Mouse (Mus musculus) cerebellum, adult 8-10 months (tissue): ENCODE measurements at regions not wholly inside any gene's neighbourhood (a gene's known extent, or its start where the extent isn't known, plus 50 kb on each side); places are given as distances from the start of the nearest gene placed in this dataset.

Experiments used
- DNase-seq: peaks from one replicate; pipeline ENCODE4 v3.0.0; 2022

GRCm38 (mm10) chr3:15205266-15206229 lies 126.6 kb downstream of the Gm9733 start:
- no peak for DNase-seq

- no peak for DNase-seq
These were observed 119.7 kb downstream of the Gm9733 start for GRCm38 (mm10) chr3:15212357-15212756.

- DNase-seq: no peak
These were observed 114.5 kb downstream of the Gm9733 start for GRCm38 (mm10) chr3:15217591-15217990.

- DNase-seq: no peak
These were observed 112.8 kb downstream of the Gm9733 start for GRCm38 (mm10) chr3:15219275-15219674.

GRCm38 (mm10) chr3:15223266-15223665 lies 108.8 kb downstream of the Gm9733 start:
- no peak for DNase-seq

- DNase-seq: no peak
These were observed 107.7 kb downstream of the Gm9733 start for GRCm38 (mm10) chr3:15224452-15224851.

- DNase-seq: no peak
These were observed 103.5 kb downstream of the Gm9733 start for GRCm38 (mm10) chr3:15228641-15229040.

GRCm38 (mm10) chr3:15230204-15230603 lies 101.9 kb downstream of the Gm9733 start:
- no peak for DNase-seq

GRCm38 (mm10) chr3:15231433-15231832 lies 100.7 kb downstream of the Gm9733 start:
- no peak for DNase-seq

- DNase-seq: no peak
These were observed 94.2 kb downstream of the Gm9733 start for GRCm38 (mm10) chr3:15237817-15238432.

- DNase-seq: no peak
These were observed 89.7 kb downstream of the Gm9733 start for GRCm38 (mm10) chr3:15242388-15242787.

GRCm38 (mm10) chr3:15243584-15243983 lies 88.5 kb downstream of the Gm9733 start:
- DNase-seq: no peak

GRCm38 (mm10) chr3:15244999-15245398 lies 87.1 kb downstream of the Gm9733 start:
- peak; percentile 12 for DNase-seq
